Mouse (Mus musculus): ENCODE measurements around the gene Yipf6. TPM values are rescaled to one million over a fixed set of nuclear protein-coding genes. Genes with fewer than 3 reads are reported as not detected.
"Not testable (repeated sequence)": the region's sequence is repeated elsewhere in the genome, so short reads cannot be mapped to it uniquely, and the experiment has no call there.

Yipf6 gene
- 10 to 100 TPM; 26.0 to 26.4 TPM for total RNA-seq (2021)

DNA sequence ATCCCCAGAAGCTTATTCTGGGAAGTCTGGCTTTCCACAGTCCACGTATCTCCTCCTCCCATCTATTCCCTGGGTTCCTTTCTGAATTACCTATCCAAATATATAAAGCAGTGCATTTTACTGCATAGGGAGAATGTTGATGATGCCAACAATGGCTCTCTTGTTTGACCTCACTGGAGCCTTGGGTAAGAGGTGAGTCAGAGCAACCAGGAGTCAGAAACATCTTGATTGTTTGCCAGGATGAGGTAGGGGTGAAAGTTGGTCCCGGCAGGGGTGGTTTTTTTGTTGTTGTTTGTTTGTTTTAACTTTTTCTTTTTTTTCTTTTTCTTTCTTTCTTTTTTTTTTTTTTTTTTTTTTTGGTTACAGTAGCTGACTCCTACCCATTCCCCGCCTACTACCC is at the start of gene Yipf6:
Yipf6 (plus strand) TSS at position 216 of the 400 bp plus-strand sequence.
- intact Hi-C loops (cut with DNase I) = loop anchor here (5.0 kb wide), 1 partner anchor 234 kb away; no protein-coding TSS in a partner anchor
- DNase-seq = peak in 1 of 2 experiments; percentile 2

DNA sequence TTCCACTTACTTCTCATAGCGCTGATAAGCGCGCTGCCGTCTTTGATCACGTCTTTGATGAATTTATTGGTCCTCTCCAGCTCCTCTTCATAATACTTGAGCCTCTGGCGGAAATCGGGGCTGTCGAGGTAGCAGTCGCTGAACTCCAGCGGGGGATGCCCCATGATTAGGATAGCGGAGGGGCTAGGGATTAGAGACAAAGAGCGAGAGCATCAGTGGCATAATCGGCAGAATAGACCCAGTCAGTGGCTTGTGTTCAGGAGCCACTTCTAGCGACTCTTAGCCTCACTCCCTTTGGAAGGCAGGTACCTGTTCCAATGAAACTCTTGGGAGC is 46.1 kb upstream of the Yipf6 start:
- no peak for DNase-seq
- intact Hi-C loops (cut with DNase I) = loop anchor here (2.0 to 10.0 kb wide), 3 partner anchors 49 to 189 kb away; no protein-coding TSS in a partner anchor

DNA sequence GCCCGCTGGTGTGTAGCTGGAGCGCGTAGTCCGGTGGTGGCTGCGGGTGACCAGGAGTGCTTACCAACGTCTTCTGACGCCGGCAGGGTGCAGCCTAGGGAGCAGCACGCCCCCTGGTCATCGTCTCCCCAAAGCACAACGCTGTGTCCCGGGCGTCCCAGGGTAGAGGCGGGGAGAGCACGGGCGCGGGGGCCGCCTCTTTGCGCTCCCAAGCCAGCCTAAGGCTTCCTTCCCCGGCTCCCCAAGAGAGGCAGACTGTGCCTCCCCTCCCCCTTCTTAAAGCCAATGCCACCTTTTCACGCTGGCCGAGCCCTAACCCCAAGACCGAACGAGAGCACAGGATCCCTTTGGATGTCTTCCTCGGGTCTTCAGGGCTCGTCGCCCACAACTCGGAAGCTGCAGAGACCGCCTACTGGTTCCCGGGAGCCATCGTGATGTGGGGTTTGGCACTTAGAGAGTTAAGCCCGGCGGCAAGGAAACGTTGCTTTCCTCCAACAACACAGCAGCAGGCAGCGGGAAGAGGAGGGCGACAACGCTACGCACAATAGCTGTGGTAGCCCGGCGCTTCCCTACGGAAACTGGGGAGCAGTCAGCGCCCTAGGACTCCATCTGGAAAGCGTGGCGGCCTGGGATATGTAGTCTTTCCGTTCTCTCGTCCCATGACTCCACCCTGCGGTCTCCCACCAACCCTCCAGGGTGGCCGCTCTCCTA is 45.6 kb upstream of the Yipf6 start, which contains the start of gene Ophn1:
Ophn1 (minus strand) TSS at position 620 of the 711 bp plus-strand sequence.
- DNase-seq = peak; percentile 77 to 78
- intact Hi-C loops (cut with DNase I) = loop anchor here (2.0 to 10.0 kb wide), 3 partner anchors 48 to 190 kb away; no protein-coding TSS in a partner anchor

DNA sequence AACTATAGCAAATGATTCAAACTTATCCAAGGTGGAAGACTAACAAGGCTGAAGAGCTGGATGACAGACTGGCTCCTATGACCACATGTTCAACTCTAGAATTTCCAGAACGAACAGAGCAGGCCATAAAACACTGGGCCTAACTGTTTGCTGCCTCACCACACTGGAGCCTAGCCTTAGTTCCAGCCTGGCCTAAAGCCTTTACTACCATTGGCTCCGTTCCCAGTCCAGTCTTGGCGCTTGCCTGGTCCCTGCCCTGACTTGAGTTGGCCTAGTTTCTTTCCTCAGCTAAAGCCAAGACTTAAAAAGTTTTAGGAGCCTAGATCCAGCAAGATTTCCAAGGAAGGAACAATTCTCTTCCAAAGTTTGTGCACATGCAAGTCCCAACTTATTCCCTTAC is 37.8 kb upstream of the Yipf6 start:
- intact Hi-C loops (cut with DNase I) = loop anchor here (10.0 kb wide), 1 partner anchor 164 kb away; no protein-coding TSS in a partner anchor

DNA sequence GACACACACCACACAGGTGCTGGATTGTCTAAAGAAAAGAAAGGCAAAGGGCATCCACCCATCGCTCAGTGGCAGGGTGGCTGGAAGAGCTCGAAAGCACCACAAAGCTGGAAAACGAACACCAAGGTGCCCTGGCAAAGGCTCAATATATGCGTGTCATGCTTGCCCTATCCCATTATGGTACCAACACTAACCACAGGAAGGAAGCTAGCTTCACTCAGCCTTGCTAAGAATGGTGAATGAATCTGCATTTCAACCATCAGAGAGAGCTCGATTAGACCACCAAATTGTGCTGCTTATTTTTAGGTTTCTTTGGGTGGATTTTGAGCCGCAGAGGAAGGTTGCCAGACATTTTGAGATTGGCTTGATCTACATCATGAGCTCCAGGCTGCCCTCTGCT is 31.9 kb upstream of the Yipf6 start:
- no peak for DNase-seq
- intact Hi-C loops (cut with DNase I) = no loop called here

More for the DNA sequence above, 37.8 kb upstream of the Yipf6 start:
- DNase-seq = peak; percentile 44 to 56

DNA sequence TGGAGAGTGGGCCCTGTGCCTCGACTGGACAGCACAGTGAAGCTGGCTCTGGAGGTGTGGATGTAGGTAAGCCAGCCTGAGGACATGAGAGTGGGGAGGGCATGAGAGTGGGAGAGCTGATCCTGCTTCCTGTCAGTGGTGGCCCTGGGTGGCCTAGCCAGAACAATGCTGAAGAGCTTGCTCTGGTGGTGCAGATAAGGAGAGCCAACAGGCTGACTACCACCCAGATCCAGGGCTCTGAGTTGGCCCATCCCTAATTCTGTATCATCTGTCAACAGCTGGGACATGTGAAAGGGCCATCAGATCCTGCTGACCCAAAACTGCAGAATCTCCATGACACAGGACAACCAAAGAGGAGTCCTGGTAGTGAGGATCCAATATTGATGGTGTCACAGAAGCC is 27.2 kb upstream of the Yipf6 start:
- no peak for DNase-seq
- intact Hi-C loops (cut with DNase I) = no loop called here

DNA sequence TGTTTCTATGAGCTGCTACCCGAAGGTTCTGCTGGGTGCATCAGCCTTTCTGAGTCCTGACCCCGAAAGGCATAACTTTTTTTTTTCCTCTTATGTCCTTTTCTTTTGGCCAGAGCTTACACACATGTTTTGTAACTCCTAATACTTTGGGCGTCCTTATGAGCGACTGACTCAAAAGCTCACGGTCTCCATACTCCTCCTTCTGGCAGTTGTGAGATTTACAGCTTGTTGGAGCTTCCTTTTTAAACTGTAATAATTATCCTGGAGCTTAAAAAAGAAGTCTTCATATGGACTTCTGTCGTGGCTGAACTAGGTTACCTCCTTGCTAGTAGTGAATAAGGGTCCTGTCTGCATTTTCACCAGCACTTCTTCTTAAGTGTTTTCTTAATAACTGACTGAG is 16.7 kb upstream of the Yipf6 start:
- intact Hi-C loops (cut with DNase I) = loop anchor here (1.0 to 2.0 kb wide), 2 partner anchors 19 to 218 kb away; no protein-coding TSS in a partner anchor
- DNase-seq = peak; percentile 44 to 57

DNA sequence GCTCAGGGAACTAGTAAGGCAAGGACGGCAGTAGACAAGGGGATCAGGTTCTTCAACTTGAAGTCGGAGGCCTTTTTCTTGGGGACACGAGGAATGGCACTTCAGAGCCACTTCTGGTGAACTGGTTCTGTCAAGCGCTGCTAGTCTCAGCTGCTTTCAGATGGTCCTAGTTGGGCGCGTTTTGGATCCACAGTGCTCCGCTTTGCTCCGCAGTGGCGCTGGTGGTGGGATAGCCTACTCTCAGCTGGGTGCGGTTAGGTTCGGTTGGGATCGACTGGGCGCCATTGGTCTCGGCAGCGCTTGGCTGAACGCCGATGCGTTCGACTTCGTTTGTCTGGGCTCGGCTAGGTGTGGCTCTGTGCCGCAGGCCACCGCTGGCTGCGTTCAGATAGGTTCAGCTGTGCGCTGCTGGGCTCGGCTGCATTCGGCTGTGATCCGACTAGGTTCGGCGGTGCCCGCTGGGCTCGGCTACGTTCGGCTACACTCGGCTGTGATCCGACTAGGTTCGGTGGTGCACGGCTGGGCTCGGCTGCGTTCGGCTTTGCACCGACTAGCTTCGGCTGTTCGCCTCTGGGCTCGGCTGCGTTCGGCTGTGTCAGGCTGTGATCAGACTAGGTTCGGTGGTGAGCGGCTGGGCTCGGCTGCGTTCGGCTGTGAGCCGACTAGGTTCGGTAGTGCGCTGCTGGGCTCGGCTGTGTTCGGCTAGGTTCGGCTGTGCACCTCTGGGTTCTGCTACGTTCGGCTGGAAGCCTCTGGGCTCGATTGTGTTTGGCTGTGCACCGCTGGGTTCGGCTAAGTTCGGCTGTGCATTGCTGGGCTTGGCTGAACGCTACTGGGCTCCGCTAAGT is 815 bp downstream of the Yipf6 start:
- intact Hi-C loops (cut with DNase I) = loop anchor here (5.0 kb wide), 1 partner anchor 235 kb away; no protein-coding TSS in a partner anchor
- DNase-seq = peak; percentile 95 to 96

DNA sequence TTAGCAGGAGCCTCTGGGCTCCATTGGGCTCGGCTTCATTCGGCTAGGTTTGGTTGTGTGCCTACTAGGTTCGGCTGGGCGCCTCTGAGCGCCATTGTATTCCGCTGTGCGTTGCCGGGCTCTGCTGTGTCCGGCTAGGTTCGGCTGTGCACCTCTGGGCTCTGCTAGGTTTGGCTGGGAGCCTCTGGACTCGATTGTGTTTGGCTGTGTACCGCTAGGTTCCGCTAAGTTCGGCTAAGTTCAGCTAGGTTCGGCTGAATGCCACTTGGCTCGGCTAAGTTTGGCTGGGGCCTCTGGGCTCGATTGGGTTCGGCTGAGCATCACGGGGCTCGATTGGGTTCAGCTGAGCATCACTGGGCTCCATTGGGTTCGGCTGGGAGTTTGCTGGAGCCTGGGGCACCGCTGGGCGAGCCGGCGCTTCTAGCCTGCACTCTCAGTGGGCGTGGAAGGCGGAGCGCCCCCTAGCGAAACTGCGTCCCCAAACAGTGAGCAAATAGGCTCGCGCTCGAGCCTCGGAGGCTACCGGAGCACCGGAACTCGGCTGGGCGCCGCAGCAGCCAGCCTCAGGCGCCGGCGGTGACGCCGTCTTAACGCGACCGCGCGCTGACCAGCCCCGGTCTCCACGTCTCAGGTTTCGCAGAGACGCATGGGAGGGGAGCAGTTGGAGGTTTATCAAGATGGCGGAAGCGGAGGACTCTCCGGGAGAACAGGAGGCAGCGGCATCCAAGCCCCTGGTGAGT is 1.6 kb downstream of the Yipf6 start:
- intact Hi-C loops (cut with DNase I) = loop anchor here (2.0 to 5.0 kb wide), 3 partner anchors 19 to 235 kb away; partner anchors contain the start of gene Ophn1
- DNase-seq = peak; percentile 93 to 95

DNA sequence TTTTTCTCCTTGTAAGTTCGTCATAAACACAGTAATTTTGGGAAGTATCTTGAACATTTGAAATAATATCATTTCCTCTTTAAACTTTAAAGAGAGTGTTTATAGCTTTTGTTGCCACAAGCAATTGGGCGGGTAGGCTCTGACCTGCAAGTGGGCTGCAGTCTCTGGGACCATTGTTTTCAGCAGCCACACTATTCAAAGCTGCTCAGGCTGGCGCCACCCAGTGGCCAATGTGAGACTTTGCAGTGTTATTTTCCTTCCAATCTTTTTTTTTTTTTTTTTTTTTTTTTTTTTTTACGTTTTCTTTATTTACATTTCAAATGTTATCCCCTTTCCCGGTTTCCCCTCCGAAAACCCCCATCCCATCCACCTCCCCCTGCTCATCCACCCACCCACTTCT is 17.8 kb downstream of the Yipf6 start:
- intact Hi-C loops (cut with DNase I) = no loop called here

DNA sequence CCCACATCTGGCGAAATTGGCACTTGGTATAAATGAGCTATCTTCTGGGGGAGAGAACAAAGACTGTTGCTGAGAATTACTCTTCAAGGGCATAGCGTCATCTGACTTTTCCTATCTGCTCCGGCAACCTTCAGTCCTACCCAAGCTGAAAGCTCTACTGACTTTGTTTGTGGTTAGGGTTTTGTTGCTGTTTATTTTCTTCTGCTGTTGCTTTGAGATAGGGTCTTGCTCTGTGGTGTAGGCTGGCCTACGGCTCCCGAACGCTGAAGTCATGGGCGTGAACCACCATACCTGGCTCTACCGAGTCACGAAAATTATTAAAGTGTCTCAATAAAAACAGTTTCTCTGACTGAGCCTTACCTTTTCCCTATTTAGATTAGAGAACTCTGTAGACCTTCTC is 22.2 kb downstream of the Yipf6 start:
- DNase-seq = no peak
- intact Hi-C loops (cut with DNase I) = no loop called here

More for the DNA sequence above, 17.8 kb downstream of the Yipf6 start:
- peak in 1 of 2 experiments; percentile 21 for DNase-seq

DNA sequence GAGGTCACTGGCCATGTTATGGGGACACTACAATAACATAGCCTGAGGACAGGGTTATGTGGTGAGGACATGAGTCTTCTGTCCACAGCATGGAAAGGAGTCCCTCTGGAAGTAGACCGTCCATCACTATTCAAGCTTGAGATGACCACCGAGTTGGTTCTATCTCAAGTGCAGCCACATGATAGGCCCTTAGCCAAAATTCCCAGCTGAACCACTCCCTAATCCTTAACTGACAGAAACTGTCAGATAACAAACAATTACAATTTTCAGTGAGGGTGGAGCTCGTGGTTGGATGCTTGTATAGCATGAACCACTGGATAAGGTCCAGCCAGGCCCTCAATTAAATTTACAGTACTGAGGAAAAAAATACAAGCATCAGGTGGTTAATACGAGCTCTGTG is 22.9 kb downstream of the Yipf6 start:
- intact Hi-C loops (cut with DNase I) = no loop called here
- no peak for DNase-seq

DNA sequence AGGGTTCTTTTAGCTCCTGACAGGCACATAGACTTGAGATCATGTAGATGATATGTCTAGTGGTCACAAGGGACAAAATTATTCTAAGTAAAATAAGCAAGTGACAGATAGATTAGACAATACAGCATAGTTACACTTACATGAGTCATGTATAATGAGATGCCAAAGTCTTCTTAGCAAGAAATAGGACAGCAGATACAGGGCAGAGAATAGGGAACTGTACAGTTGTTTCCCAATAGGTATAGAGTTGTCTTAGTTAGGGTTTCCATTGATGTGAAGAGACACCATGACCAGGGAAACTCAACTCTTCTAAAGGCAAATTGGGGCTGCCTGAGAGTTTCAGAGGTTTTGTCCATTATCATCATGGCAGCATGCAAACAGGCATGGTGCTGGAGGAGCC is 27.6 kb downstream of the Yipf6 start:
- intact Hi-C loops (cut with DNase I) = no loop called here
- DNase-seq = no peak

DNA sequence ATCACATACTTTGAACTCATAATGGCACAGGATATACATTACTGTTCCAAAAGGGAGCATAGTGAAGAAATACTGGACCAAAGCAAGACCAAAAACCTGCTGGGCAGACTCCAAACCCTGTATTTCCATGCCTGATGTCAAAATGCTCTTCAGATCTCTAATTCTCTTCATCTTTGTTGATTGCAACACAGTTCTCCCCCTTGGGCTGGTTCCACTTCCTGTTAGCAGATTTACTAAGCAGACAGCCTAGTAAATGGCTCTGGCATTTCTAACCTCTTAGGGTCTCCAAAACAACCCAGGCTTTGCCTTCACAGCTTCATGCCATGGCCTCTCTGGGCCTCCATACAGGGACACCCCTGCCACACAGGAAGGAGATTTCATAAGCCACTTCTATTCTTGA is 28.4 kb downstream of the Yipf6 start:
- DNase-seq = no peak

DNA sequence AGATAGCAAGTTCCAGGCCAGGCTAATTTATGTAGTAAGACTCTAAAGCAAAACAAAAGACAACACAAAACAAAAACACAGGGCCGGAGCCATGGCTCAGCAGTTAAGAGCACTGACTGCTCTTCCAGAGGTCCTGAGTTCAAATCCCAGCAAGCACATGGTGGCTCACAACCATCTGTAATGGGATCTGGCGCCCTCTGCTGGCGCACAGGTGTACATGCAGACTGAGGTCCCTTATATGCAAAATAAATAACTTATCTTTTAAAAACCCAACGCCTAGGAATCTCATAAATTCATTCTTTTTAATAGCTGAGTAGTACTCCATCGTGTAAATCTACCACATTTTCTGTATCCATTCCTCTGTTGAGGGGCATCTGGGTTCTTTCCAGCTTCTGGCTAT is 50.5 kb downstream of the Yipf6 start:
- intact Hi-C loops (cut with DNase I); DNase-seq: not testable (repeated sequence)

More for the DNA sequence above, 28.4 kb downstream of the Yipf6 start:
- intact Hi-C loops (cut with DNase I) = no loop called here

DNA sequence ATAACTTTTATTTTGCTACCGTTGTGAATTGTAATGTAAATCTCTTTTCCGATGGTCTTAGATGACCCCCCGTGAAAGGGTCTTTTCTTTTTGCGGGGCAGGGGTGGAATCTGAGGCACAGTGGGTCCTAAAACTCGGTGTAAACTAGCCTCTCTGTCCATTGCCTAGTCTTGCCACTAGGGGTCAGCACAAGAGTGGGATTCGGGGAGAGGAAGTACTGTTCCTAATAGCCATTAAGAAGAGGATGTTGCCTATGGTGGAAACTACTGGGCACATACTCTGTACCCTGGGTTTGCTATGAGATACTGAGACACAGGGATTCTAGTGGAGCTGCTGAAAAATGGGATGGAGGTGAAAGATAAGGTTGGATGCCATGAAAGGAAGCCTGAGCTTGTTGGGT is 53.5 kb downstream of the Yipf6 start:
- peak; percentile 65 to 82 for DNase-seq
- intact Hi-C loops (cut with DNase I) = loop anchor here (1.0 to 2.0 kb wide), 2 partner anchors 70 to 119 kb away; no protein-coding TSS in a partner anchor

Data from heart, postnatal 10 days (tissue).